Mouse (Mus musculus) spleen, postnatal 10 days (tissue): ENCODE data around the gene Rnf135.
"Not testable (repeated sequence)": the region's sequence is repeated elsewhere in the genome, so short reads cannot be mapped to it uniquely, and the experiment has no call there.

Source experiments
- DNase-seq, 2 experiments: peaks; one replicate each; pipeline ENCODE4 v3.0.0; 2021 to 2022; ENCODE audit warnings: low spot score in 2 of 2

Rnf135 gene

DNA sequence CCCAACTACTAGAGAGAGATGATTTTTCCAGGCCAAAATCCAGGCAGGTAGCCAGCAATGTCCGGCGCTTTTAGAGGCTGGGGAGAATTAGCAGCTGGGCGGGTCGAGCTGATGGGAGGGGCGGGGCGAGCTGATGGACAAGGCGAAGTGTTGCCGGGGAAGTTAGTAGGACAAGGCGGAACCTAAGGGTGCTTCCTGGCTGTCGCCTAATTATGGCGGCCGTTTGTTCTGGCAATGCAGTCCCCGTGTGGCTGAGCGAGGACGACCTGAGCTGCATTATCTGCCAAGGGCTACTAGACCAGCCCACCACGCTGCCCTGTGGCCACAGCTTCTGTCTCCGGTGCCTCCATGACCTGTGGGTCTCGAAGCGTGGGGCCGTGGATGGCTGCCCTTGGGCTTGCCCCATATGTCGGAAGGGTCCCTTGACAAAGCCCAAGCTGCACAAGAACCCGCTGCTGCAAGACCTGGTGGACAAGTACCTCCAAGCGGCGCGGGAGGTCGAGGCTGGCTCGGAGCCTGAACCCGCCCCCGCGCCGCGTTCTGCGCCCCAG lies at the start of gene Rnf135:
Rnf135 (plus strand) TSS at position 147 of the 551 bp plus-strand sequence.
- DNase-seq: peak; percentile 73 to 89

DNA sequence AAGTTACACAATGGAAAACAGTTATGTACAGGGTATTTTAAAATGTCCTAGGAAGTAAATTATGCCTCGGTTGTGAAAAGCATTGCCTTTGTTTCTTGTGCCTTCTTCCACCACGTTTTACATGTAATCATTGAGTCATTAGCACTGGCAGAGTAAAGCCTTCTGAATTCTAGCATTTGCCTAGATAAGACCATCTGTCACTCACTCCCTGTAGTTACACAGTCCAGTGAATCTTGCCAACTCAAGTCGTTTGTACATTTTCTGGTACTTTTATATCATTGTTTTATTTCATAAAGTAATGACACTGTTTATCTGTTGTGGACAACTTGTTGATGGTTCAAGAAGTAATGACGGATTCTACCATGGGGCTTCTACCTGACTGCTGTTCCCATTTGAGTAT lies 48.9 kb upstream of the Rnf135 start:
- DNase-seq: no peak

DNA sequence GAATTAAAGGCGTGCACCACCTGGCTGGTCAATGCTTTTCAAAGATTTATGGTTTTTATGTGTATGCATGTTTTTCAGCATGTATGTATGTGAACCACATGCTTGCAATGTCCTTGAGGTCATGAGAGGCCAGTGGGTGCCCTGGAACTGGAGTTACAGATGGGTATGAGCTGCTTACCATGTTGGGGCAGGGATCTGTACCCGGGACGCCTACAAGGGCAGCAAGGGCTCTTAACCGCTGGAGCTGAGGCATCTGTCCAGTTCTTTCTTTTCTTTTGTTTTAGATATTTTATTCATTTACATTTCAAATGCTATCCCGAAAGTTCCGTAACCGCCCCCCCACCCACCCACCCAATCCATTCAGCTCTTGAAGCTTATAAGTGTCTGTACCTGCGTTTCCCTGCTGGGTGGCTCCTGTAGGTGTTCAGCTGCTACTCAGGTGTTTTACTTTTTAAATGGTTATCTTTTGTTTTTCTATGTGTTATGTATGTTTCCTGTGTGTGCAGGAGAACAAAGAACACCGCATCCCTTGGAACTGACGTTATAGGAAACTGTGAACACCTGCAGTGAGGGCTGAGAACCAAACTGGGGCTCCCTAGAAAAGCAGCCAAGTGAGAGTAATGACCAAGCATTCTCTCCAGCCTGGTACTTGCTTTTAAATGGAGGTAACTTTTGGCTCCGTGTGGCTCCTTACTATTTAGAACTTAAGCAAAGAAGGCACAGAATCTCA lies 47.5 kb upstream of the Rnf135 start:
- no peak for DNase-seq

DNA sequence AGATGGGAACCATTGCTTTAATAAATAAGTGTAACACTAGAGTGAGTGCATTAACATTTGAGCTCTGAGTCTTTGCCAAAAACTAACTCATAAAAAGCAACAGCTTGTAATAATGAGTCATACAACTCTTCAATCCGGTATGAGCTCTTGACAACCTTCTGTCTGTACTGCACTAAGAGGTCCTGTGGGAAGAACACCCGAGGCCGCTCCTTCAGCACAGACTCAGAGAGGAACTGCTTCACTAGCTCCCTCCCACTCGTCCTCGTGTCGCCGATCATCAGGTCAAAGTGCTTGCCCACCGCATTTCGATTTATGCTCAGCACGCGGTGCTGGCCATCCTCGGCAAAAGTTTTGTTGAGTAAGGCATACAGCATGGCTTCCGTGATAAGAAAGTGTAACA lies 46.9 kb upstream of the Rnf135 start:
- DNase-seq: no peak

DNA sequence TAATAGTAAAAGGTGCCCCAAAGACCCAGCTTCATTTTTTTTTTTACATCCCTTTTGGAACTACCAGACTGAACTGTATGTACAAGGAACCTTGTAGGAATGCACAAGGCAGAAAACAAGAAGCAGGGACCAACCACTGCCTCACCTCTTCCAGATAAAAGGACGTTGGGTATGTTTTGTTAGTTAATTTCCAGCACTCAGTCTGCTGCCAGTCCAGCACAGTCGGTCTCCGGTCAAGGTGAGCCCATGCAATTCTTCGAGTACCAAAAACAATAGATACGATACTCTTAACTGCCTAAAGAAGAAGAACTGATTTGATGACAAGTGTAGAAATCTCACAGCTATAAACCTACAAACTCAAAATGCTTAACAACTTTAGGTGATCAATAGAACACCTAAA lies 45.9 kb upstream of the Rnf135 start:
- DNase-seq: no peak

DNA sequence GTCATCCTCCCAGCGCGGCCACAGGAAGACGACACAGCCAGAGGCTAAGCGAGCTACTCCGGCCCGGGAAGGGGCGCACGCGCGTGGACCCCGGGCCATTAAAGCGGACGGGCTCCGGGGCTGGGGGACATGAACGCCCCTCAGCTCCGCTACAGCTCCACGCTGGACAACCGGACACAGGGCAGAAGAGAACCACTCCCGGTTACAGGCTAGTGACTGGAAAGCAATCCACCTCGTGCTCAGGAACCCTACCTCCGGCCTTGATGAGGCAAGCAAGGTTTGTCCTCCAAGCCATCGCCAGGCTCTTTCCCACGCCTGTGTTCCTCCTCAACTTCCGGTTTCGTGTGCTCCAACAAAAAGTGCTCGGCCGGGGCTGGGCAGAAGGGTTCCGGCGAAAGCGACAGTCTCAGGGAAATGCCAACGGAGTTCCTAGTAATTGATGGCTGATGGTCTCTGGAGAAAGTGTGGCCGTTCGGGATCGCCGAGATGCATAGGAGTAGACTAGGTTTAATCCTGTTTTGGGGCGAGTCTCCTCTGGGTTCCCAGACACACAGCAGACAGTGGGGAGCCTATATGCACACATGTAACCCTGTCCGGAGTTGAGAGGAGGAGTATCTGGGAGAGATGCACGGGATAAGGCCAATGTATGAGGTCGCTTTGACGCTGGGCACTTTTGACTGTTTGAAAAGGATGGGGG lies 41.7 kb upstream of the Rnf135 start, which contains the start of gene Tefm:
Tefm (minus strand) TSS at position 351 of the 697 bp plus-strand sequence.
- DNase-seq: peak; percentile 73 to 82

DNA sequence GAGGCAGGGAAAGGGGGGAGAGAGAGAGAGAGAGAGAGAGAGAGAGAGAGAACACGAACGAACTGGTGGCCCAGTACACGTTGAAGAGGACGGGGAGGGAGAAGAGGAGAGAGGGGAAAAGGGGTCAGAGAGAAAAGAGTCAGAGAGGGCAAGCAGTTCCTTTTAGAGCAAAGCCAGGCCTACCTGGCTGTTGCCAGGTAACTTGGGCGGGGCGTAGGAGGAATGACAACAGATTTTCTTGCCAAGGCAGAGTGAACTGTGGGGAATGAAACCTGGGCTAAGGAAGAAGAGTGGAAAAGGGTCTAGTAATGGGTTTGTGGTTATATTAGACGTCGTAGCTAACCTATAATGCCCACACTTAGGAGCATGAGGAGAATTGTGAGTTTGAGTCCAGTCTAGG lies 40.8 kb upstream of the Rnf135 start:
- DNase-seq: no peak

DNA sequence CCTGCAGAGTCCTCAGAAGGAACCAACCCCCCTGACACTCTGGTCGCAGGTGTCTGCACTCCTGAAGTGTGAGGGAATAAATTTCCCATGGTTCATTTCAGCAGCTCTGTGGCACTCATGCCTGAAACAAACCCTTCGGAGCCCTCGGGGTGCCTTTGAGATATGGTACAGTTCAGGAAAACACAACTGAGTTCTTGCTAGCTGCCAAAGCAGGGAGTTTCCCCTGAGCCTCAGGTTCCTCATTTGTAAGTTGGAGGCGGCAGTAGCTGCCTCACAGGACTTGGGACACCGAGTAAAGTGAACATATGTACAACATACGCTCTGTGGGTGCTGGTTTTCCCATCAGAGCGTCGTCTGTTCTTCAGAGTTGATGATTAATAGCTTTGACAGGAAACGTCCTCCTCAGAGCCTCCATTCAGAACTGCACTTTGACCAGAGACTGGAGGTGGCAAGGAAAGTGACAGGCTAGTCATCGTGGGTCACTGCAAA lies 37.8 kb upstream of the Rnf135 start:
- peak; percentile 16 to 54 for DNase-seq

DNA sequence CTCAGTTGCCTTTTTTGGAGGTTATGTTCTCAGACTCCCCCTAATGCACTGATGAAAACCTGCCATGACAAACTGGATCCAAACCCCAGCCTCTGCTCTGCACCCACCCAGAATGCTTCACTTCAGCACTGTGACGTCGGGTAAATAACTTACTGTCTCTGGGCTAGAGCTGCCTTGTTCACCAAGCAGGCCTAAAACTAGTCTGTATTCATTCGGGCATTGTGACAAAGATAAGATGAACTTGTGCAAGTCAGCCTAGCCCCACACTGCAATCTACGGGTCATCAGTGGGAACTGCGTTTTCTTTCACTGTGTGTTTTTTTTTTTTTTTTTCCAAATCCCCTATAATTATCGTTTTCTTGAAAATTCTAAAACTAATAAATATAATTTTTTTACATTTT lies 35.9 kb upstream of the Rnf135 start:
- DNase-seq: no peak

DNA sequence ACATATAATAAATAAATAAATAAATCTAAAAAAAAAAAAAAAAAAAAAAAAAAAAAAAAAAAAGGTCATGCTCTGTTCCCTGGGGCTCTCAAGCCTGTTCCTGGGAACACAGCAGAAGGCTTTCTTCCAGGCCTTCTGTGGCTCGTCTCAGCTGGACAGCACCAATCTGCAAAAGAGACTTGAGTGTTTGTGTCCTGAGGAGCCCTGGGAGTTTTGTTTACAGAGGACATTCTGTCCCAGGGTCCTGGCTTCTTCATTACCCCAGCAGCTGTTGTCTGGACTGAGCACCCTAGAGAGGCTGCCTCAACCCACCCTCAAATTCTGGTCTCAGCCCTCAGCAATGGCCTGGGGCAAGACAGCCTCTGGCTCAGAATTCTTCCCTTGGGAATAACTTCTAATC lies 35.3 kb upstream of the Rnf135 start:
- no peak for DNase-seq

DNA sequence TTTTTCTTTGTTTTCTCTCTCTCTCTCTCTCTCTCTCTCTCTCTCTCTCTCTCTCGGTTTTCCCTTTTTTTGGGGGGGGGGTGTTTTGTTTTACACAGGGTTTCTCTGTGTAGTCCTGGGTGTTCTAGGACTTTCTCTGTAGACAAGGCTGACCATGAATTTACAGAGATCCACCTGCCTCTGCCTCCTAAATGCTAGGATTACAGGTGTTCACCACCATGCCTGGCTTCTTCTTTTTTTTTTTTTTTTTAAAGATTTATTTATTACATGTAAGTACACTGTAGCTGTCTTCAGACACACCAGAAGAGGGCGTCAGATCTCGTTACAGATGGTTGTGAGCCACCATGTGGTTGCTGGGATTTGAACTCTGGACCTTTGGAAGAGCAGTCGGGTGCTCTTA lies 34.7 kb upstream of the Rnf135 start:
- not testable (repeated sequence) for DNase-seq

DNA sequence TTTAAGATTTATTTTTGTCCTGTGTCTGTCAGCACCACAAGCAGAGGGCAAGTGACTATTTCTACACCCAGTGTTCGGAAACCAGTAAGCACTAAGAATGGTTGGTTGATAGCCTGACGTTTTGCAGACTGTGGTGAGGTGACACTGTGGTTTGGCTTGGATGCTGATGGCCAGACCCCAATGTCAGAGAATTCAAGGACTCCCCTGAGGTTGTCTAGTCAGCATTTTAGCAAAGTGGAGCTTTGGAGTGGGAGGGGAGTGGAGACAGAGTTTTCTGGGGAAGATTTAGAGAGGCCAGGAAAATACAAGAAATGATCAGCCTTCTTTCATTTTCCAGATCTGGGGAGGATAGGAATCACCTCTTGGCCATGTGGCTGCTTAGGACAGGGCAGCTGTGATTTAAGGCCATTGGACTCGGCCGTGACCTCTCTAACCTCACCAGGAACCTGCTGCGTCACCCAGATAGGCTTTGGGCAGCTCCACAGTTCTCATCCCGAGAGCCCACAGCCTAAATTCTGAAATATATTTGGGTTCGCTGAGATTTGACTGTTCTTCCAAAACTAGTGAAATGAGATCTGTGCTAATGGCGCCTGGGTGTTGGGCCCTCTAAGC lies 34.1 kb upstream of the Rnf135 start:
- no peak for DNase-seq

DNA sequence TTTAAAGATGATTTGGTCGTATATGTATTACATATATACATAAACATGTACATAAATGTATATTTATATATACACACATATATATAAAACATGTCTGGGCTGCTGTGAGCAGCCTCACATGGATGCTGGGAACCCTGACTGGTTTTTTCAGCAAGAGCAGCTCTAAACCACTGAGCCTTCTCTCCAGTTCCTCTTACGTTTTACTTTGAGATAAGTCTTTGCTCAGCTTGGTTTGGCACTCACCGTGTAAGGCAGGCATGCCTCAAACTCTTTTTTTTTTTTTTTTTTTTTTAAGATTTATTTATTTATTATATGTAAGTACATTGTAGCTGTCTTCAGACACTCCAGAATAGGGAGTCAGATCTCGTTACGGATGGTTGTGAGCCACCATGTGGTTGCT lies 33.1 kb upstream of the Rnf135 start:
- no peak for DNase-seq

DNA sequence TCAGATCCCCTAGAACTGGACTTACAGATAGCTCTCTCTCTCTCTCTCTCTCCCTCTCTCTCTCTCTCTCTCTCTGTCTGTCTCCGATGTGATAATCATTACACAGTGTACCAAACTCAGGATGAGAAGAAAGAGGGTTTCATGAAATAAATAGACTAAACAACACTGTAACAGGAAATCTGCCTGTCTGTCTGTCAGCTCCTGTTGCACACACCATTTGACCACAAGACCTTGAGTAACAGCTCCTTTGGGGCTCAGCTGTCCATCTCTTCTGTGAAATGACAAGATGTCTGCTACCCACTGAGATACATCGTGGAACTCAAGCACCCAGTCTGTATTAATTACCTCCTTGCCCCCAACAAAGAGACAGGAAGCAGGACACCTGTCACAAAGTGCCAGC lies 32.1 kb upstream of the Rnf135 start:
- no peak for DNase-seq

DNA sequence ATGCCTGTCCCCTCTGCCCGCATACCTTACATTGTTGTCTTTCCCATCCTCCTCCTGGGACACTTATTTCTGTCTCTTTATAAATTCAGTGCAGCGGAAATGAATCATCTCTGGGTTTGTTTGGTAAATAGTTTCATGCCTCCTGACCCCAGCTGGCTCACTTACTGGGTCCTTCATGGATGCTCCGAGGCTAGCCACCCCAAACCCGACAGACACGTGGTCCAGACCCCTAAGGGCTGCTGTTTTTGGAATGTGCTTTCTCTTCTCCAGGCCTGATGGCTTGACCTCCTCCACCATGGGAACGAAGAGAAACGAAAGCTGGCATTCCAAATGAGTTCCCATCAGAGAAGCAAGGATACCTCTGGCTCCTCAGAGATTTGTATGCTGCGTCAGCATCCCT lies 31.3 kb upstream of the Rnf135 start:
- no peak for DNase-seq

DNA sequence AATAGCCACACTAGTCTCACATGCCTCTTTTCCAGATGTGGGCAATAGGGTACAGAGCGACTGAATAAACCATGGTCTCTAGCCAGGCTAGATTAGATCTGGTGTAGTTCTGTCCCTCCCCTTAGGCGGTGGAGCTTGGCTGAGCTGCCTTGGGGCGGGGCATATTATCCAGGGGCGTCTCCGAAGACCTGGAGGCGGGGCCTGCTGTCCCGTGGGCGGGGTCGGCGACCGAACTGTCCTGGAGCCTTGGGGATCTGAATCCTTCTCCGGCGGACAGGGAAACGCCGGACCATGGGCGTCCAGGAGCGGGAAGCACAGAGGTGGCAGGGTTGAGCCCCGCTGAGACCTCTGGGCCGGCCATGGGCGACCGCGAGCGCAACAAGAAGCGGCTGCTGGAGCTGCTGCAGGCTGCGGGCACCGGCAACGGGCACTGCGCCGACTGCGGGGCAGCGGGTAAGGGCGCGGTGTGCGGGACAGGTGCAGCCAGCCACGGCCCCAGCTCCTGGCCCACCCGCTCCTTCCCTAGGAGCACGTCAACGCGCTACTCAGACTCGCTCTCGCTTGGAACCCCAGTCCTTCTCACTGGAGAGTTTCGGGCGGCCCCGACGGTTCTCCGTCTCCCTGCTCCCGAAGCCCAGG lies 29.7 kb upstream of the Rnf135 start, which contains the start of gene Adap2:
Adap2 (plus strand) TSS at position 249 of the 639 bp plus-strand sequence.
- peak; percentile 83 to 91 for DNase-seq

DNA sequence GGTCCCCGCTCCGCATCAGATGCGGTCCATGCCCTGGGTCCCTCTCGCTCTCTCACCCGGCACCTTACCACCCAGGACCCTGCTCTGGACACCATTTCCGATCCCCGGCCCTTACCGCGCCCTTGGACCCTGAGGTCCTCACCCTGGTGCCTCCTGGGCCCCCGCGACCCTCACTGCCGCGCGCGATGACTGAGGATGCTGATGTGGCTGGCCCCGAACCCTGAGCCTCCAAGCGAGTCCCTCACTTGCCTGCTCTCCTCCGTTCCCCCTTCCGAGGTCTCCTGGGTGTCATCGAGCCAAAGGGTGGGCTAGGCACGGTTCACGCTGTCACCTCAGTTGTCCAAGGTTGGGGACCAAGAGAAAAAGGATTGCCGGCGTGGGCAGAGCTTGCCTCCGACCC lies 29.1 kb upstream of the Rnf135 start:
- no peak for DNase-seq

DNA sequence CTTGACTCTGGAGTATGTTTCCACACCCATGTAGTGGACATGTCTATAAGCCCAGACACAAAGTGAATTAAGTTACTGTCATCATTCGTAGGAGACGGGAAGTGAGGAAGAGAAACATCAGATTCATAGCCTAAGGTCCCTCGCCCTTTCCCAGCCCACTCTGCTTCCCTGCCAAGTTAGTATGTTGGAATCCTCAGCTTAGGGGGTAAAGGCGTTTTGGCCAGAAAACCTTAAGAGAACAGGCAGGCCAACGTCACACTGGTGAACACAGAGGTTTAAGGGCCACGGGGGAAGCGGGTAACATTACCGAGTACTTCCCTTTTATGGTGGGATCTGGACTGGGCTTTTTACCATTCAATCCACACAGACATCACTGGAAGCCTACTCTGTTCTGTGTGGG lies 28.1 kb upstream of the Rnf135 start:
- DNase-seq: no peak

DNA sequence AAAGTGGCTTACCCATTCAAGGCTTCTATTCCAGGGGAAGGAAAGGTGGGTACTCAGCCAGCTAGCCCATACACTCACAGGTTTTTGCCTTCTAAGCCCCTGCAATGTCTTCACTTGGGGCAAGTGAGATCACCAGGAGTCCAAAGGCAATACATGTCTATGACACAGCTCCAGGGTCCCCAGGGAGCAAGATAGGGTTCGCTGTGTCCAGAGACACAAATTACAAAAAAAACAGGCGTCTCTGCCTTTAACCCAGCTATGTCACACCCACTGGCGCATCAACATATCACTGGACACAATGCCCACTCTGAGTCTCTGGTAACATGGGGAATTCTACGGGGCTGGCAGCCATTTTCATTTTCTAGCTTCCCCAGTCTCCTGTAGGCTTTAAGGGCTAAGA lies 27.7 kb upstream of the Rnf135 start:
- no peak for DNase-seq

DNA sequence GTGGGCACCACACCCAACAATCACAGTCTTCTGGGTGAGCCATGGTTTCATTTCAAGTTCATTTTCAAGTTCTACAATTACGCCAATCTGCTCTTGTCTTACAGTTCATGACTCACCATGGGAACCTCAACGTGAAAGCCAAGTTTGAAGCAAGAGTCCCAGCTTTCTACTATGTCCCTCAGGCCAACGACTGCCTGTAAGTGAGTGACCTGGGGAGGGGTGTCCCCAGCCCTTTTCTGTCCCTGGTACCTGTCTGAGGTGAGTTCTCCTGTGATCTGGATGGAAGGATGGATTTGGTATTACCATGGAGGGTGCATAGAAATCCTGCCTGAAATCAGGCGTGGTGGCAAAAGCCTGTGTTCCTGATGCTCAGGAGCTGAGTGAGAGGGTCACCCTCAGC lies 26.8 kb upstream of the Rnf135 start:
- DNase-seq: no peak

DNA sequence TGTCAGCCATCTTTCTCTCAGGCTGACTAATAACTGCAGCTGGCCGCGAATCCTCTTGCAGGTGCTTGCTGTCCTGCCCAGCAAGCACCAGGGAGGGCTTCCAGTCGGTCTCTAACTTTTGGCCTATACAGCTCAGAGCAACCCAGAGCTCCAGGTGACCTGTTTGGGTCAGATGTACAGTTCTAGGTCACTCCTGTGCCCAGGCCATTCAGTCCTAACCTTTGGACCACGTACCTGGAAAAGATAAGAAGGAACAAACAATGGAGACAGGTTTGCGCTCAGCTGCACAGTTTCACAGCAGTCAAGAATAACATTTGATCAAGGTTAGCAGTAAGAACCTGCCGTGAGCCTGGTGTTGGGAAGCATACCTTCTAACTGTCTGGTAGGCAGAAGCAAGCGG lies 24.6 kb upstream of the Rnf135 start:
- DNase-seq: no peak

DNA sequence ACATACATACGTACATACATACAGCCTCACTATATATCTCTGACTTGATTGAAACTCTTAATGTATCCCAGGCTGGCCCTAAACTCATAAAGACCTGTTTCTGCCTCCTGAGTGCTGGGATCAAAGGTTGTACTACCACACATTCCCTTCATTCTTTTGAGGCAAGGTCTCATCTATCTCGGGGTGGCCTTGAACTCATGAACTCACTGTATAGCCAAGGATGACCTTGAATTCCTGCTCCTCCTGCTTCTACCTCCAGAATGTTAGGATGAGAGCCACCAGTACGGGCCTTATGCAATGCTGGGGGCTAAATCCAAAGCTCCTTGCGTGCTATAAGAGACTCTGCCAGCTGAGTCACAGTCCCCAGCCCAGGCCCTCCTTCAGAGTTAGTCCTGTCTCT lies 22.6 kb upstream of the Rnf135 start:
- no peak for DNase-seq
